Mouse (Mus musculus) myocyte (in vitro differentiated cells): ENCODE results near the gene Tm7sf3. TPM values are rescaled to one million over a fixed set of nuclear protein-coding genes. Genes with fewer than 3 reads are reported as not detected.

ENCODE experiments used
- H3K27me3 ChIP-seq: one replicate; pipeline ENCODE4 v1.6.1; 2011; ENCODE audit not compliant: control insufficient read depth, insufficient read depth, insufficient read length
- H3K36me3 ChIP-seq: one replicate; pipeline ENCODE4 v1.6.1; 2011; ENCODE audit not compliant: control insufficient read depth, insufficient read depth
- H3K4me2 ChIP-seq: one replicate; pipeline ENCODE4 v1.6.1; 2011; ENCODE audit warnings: low read depth, control low read depth
- H3K4me3 ChIP-seq: one replicate; pipeline ENCODE4 v1.5.1; 2011; ENCODE audit warnings: mild to moderate bottlenecking, control low read depth, moderate library complexity
- H3K79me2 ChIP-seq: one replicate; pipeline ENCODE4 v1.6.1; 2011; ENCODE audit not compliant: control insufficient read depth, insufficient read depth
- H3ac ChIP-seq: one replicate; pipeline ENCODE4 v1.6.1; 2011; ENCODE audit not compliant: control insufficient read depth, insufficient read length
- CEBPB ChIP-seq: IDR thresholded peaks from 2 replicates; pipeline ENCODE4 v1.6.1; 2011; ENCODE audit warnings: mild to moderate bottlenecking, moderate library complexity; ENCODE audit not compliant: poor library complexity, insufficient read depth, severe bottlenecking
- E2F4 ChIP-seq: IDR thresholded peaks from one replicate; pipeline ENCODE4 v1.6.1; 2011; ENCODE audit warnings: mild to moderate bottlenecking, control low read depth, moderate library complexity; ENCODE audit not compliant: insufficient read depth
- MAX ChIP-seq: IDR thresholded peaks from one replicate; pipeline ENCODE4 v1.6.1; 2011; ENCODE audit warnings: low read depth, mild to moderate bottlenecking, control low read depth
- MYOD1 ChIP-seq, 3 experiments: IDR thresholded peaks; one replicate each; pipeline ENCODE4 v1.6.1; 2011; ENCODE audit warnings: control low read depth in 2 of 3, low read depth in 2 of 3, mild to moderate bottlenecking in 2 of 3, moderate library complexity in 1 of 3; ENCODE audit not compliant: insufficient read length in 2 of 3, control insufficient read depth in 1 of 3
- MYOG ChIP-seq, 3 experiments: IDR thresholded peaks; one replicate each; pipeline ENCODE4 v1.6.1; 2011; ENCODE audit warnings: control low read depth in 2 of 3, low read depth in 2 of 3, mild to moderate bottlenecking in 2 of 3; ENCODE audit not compliant: insufficient read length in 2 of 3, control insufficient read depth in 1 of 3, insufficient read depth in 1 of 3
- POLR2A ChIP-seq: IDR thresholded peaks from one replicate; pipeline ENCODE4 v1.6.1; 2011; ENCODE audit warnings: low read depth, mild to moderate bottlenecking, control low read depth, moderate library complexity; ENCODE audit not compliant: insufficient read length
- POLR2AphosphoS2 ChIP-seq: IDR thresholded peaks from one replicate; pipeline ENCODE4 v1.6.1; 2011; ENCODE audit warnings: low read depth, control low read depth; ENCODE audit not compliant: insufficient read length
- REST ChIP-seq: IDR thresholded peaks from one replicate; pipeline ENCODE4 v1.6.1; 2011; ENCODE audit warnings: mild to moderate bottlenecking, control low read depth, moderate library complexity; ENCODE audit not compliant: insufficient read depth, insufficient read length
- SRF ChIP-seq: IDR thresholded peaks from one replicate; pipeline ENCODE4 v1.6.1; 2011; ENCODE audit warnings: low read depth; ENCODE audit not compliant: control insufficient read depth, insufficient read length
- TCF12 ChIP-seq: IDR thresholded peaks from one replicate; pipeline ENCODE4 v1.6.1; 2011; ENCODE audit warnings: mild to moderate bottlenecking, control low read depth; ENCODE audit not compliant: poor library complexity, insufficient read depth, severe bottlenecking
- TCF3 ChIP-seq: IDR thresholded peaks from one replicate; pipeline ENCODE4 v1.6.1; 2011; ENCODE audit warnings: low read depth, control low read depth; ENCODE audit not compliant: insufficient read length
- USF1 ChIP-seq: IDR thresholded peaks from one replicate; pipeline ENCODE4 v1.6.1; 2011; ENCODE audit warnings: low read depth, mild to moderate bottlenecking, control low read depth, moderate library complexity
- polyA plus RNA-seq: library from polyadenylated mRNA; unstranded; fragments of >200 nt; fragmentation: generic; extraction: Trizol; gene quantifications from one replicate; pipeline ENCODE4 v1.2.1, GENCODE M21; 2012; ENCODE audit warnings: missing spikeins

Gene Tm7sf3
- polyA plus RNA-seq, 1 experiment: 9.3 TPM

GRCm38 (mm10) chr6:146670956-146671855 lies 28.6 kb upstream of the Tm7sf3 start:
- H3K4me2 ChIP-seq: no peak overlapping the region
- no peaks in the 10 kb centered on the region for H3K27me3 ChIP-seq
- H3K79me2 ChIP-seq: no peaks in the 10 kb centered on the region
- H3K36me3 ChIP-seq: no peaks in the 10 kb centered on the region
- TF ChIP-seq TCF12: no peak
- TF ChIP-seq POLR2A: no peak
- no peak for TF ChIP-seq MYOD1 (IDR thresholded peaks at IDR 0.05; ENCODE audit: control insufficient read depth in 1 of 3, insufficient read length in 2 of 3, low read depth in 2 of 3)
- no peak for TF ChIP-seq SRF
- TF ChIP-seq MAX: no peak
- no peak overlapping the region for H3K4me3 ChIP-seq
- no peak overlapping the region for H3ac ChIP-seq

- no peaks in the 10 kb centered on the region for H3K79me2 ChIP-seq
- no peak overlapping the region for H3ac ChIP-seq
- H3K36me3 ChIP-seq: no peaks in the 10 kb centered on the region
- no peak overlapping the region for H3K4me3 ChIP-seq
- no peaks in the 10 kb centered on the region for H3K27me3 ChIP-seq
- no peak overlapping the region for H3K4me2 ChIP-seq
- no peak for TF ChIP-seq USF1
- no peak for TF ChIP-seq MYOD1 (IDR thresholded peaks at IDR 0.05; ENCODE audit: control insufficient read depth in 1 of 3, insufficient read length in 2 of 3, low read depth in 2 of 3)
- TF ChIP-seq SRF: no peak
- TF ChIP-seq MAX: no peak
- TF ChIP-seq MYOG (IDR thresholded peaks at IDR 0.05; ENCODE audit: control insufficient read depth in 1 of 3, insufficient read depth in 1 of 3, insufficient read length in 2 of 3, low read depth in 2 of 3): no peak
- TF ChIP-seq TCF3: no peak
- TF ChIP-seq TCF12: no peak
- TF ChIP-seq CEBPB: no peak
These were observed 26.0 kb upstream of the Tm7sf3 start for GRCm38 (mm10) chr6:146668606-146669005.

- Histone ChIP-seq H3K27me3 (no peaks in the 10 kb centered on the region), H3K36me3 (no peaks in the 10 kb centered on the region), H3K4me2 (no peak overlapping the region), H3K4me3 (no peak overlapping the region), H3K79me2 (no peaks in the 10 kb centered on the region), H3ac (no peak overlapping the region)
- no peak for TF ChIP-seq MYOD1 (IDR thresholded peaks at IDR 0.05; ENCODE audit: control insufficient read depth in 1 of 3, insufficient read length in 2 of 3, low read depth in 2 of 3)
- no peak for TF ChIP-seq TCF12
- no peak for TF ChIP-seq CEBPB
- TF ChIP-seq POLR2AphosphoS2: no peak
- TF ChIP-seq MAX: no peak
- no peak for TF ChIP-seq E2F4
These were observed 24.2 kb upstream of the Tm7sf3 start for GRCm38 (mm10) chr6:146666811-146667210.

GRCm38 (mm10) chr6:146665408-146665807 lies 22.8 kb upstream of the Tm7sf3 start:
- no peaks in the 10 kb centered on the region for H3K79me2 ChIP-seq
- H3K27me3 ChIP-seq: no peaks in the 10 kb centered on the region
- TF ChIP-seq MYOD1 (IDR thresholded peaks at IDR 0.05; ENCODE audit: control insufficient read depth in 1 of 3, insufficient read length in 2 of 3, low read depth in 2 of 3): no peak
- no peak for TF ChIP-seq TCF3
- TF ChIP-seq MAX: no peak
- no peak for TF ChIP-seq E2F4
- TF ChIP-seq TCF12: no peak
- TF ChIP-seq CEBPB: no peak
- TF ChIP-seq POLR2A: no peak
- TF ChIP-seq REST: no peak
- no peak for TF ChIP-seq USF1
- TF ChIP-seq POLR2AphosphoS2: no peak
- no peak for TF ChIP-seq MYOG (IDR thresholded peaks at IDR 0.05; ENCODE audit: control insufficient read depth in 1 of 3, insufficient read depth in 1 of 3, insufficient read length in 2 of 3, low read depth in 2 of 3)
- TF ChIP-seq SRF: no peak
- H3K4me2 ChIP-seq: no peak overlapping the region
- H3K4me3 ChIP-seq: no peak overlapping the region
- H3ac ChIP-seq: no peak overlapping the region
- H3K36me3 ChIP-seq: no peaks in the 10 kb centered on the region

GRCm38 (mm10) chr6:146664917-146665316 lies 22.3 kb upstream of the Tm7sf3 start:
- no peaks in the 10 kb centered on the region for H3K36me3 ChIP-seq
- no peak overlapping the region for H3K4me3 ChIP-seq
- no peak overlapping the region for H3K4me2 ChIP-seq
- no peak for TF ChIP-seq USF1
- TF ChIP-seq TCF12: no peak
- TF ChIP-seq SRF: no peak
- TF ChIP-seq POLR2AphosphoS2: no peak
- no peak for TF ChIP-seq E2F4
- TF ChIP-seq MYOG (IDR thresholded peaks at IDR 0.05; ENCODE audit: control insufficient read depth in 1 of 3, insufficient read depth in 1 of 3, insufficient read length in 2 of 3, low read depth in 2 of 3): no peak
- TF ChIP-seq POLR2A: no peak
- TF ChIP-seq TCF3: no peak
- no peak for TF ChIP-seq CEBPB
- no peak for TF ChIP-seq REST
- no peak for TF ChIP-seq MAX
- no peak for TF ChIP-seq MYOD1 (IDR thresholded peaks at IDR 0.05; ENCODE audit: control insufficient read depth in 1 of 3, insufficient read length in 2 of 3, low read depth in 2 of 3)
- H3K27me3 ChIP-seq: no peaks in the 10 kb centered on the region
- no peaks in the 10 kb centered on the region for H3K79me2 ChIP-seq
- H3ac ChIP-seq: no peak overlapping the region
